Mouse (Mus musculus) liver, embryonic 11.5 days (tissue): ENCODE measurements around the gene Itm2b. TPM values are rescaled to one million over a fixed set of nuclear protein-coding genes. Genes with fewer than 3 reads are reported as not detected.

ENCODE experiments used
- ATAC-seq: fragments of 200-750 bp; cut with Nextera tagmentation; replicated peaks from 2 replicates; pipeline ENCODE4 v1.8.0; 2017; ENCODE audit warnings: moderate number of reproducible peaks, mild to moderate bottlenecking, moderate TSS enrichment, moderate library complexity; ENCODE audit not compliant: low FRiP score
- DNase-seq: peaks from one replicate; pipeline ENCODE4 v3.0.0-alpha.2; 2017; ENCODE audit warnings: low spot score
- H3K27ac ChIP-seq: fragments of 300-500 bp; sonication (generic); 2 replicates; pipeline ENCODE4 v1.5.1; 2014; ENCODE audit warnings: mild to moderate bottlenecking, low read depth, low read length, control low read depth
- H3K27me3 ChIP-seq: fragments of 300-500 bp; sonication (generic); replicated peaks from 2 replicates; pipeline ENCODE4 v1.6.1; 2014; ENCODE audit warnings: low read length, mixed read lengths; ENCODE audit not compliant: control insufficient read depth, insufficient read depth
- H3K36me3 ChIP-seq: fragments of 300-500 bp; sonication (generic); 2 replicates; pipeline ENCODE4 v1.6.1; 2014; ENCODE audit warnings: mild to moderate bottlenecking, low read length, moderate library complexity, mixed read lengths; ENCODE audit not compliant: control insufficient read depth, insufficient read depth
- H3K4me1 ChIP-seq: fragments of 300-500 bp; sonication (generic); replicated peaks from 2 replicates; pipeline ENCODE4 v1.6.1; 2014; ENCODE audit warnings: low read length, mixed read lengths; ENCODE audit not compliant: control insufficient read depth, insufficient read depth
- H3K4me2 ChIP-seq: fragments of 300-500 bp; sonication (generic); 2 replicates; pipeline ENCODE4 v1.6.1; 2014; ENCODE audit warnings: mild to moderate bottlenecking, control low read depth, moderate library complexity
- H3K4me3 ChIP-seq: fragments of 300-500 bp; sonication (generic); 2 replicates; pipeline ENCODE4 v1.5.1; 2014; ENCODE audit warnings: low read depth, low read length, control low read depth
- H3K9ac ChIP-seq: fragments of 300-500 bp; sonication (generic); 2 replicates; pipeline ENCODE4 v1.6.1; 2014; ENCODE audit warnings: low read depth, low read length, control low read depth
- H3K9me3 ChIP-seq: fragments of 300-500 bp; sonication (generic); 2 replicates; pipeline ENCODE4 v1.6.1; 2016; ENCODE audit warnings: low read length, inconsistent platforms, mixed read lengths; ENCODE audit not compliant: control insufficient read depth
- WGBS: fragments of 180-500 bp; shearing (Covaris S2); extraction: QIAGEN DNeasy Blood & Tissue Kit; methylation state at CpG from one replicate; pipeline ENCODE4 v1.1.7; 2014; 5-methylcytosine and 5-hydroxymethylcytosine counted together
- polyA plus RNA-seq: library from polyadenylated mRNA; unstranded; fragments of >200 nt; fragmentation: Nextera tagmentation; extraction: Ambion mirVana; gene quantifications from 2 replicates; pipeline ENCODE4 v1.2.1, GENCODE M21; 2014

The Itm2b gene
- polyA plus RNA-seq, 1 experiment from 2014 or later = 516 TPM

DNA sequence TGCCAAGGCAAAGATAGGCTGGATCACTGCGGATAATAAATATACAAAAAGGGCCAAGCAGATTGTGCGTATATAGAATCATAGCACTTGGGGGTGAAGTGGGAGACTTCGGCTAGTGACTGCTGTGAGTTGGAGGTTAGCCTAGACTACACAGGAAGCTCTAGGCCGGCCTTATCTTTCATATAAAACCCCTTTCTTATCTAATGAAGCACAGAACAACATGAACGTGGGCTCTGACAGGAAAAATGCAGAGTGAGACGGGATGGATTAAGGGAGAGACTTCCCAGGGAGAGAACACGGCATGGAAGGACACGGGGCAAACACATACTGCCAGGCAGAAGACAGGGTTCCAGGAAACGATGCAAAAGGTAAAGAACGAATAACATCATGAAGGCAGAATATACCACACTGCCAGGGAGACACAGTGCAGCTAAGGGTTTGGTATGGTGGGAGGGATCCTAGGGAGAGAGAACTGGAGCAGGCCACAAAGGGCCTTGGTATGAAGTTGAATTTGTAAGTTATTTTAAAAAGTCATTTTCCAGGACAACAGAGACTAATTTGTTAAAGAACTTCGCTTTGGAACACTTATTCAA lies 14.9 kb downstream of the Itm2b start:
- no peak for DNase-seq
- no peak overlapping the region for H3K27ac ChIP-seq
- peaks cover 29% of the 10 kb centered on the region for H3K4me1 ChIP-seq
- H3K36me3 ChIP-seq = peaks cover 22% of the 10 kb centered on the region
- no peak overlapping the region for H3K9ac ChIP-seq
- H3K27me3 ChIP-seq = no peaks in the 10 kb centered on the region
- WGBS = 55% methylated on average over 11 of the region's 11 CpGs
- ATAC-seq = peak; percentile 42; the same call in 1 of the 2 replicates
- H3K4me2 ChIP-seq = no peak overlapping the region; the same call in 1 of the 2 replicates
- no peak overlapping the region for H3K4me3 ChIP-seq
- H3K9me3 ChIP-seq = no peaks in the 10 kb centered on the region

DNA sequence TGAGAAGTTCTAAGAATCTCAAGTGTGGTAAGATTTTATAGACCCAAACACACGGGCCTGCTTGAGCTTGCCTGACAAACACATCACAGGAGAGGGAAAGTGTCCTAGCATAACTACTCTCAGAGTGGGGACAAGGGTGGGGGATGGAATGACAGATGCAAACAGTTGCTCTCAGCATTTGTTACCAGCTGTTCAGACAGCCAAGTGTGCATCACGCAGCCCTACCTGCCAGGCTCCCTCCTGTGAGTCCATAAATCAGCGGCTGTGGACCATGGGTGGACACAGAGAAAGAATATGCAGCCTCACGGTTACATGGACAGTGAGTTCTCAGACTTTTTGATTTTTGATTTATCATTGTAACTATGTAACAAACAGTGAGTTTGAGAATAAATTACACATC lies 15.5 kb downstream of the Itm2b start:
- H3K27ac ChIP-seq = no peak overlapping the region
- H3K4me3 ChIP-seq = no peak overlapping the region

DNA sequence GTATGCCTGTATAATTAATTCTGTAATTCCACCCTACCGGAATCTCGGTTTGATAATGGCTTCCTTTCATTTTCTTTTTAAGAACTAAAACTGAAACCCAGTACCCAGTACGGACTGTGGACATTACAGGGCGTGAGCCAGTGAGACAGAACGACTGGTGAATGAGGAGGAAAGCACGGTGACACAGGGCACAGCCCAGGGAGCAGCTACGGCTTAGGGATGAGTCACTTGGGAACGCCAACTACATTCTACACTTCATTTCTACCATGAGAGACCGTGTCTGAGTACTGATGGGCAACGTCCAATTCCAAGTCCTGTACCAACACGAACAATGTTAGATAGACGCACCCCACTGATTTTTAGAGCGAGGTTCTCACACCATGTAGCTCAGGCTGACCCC lies 16.1 kb downstream of the Itm2b start:
- no peak overlapping the region for H3K4me2 ChIP-seq
- no peaks in the 10 kb centered on the region for H3K9me3 ChIP-seq
- H3K27ac ChIP-seq = no peak overlapping the region
- ATAC-seq = no peak
- no peaks in the 10 kb centered on the region for H3K27me3 ChIP-seq
- no peak overlapping the region for H3K9ac ChIP-seq
- H3K4me3 ChIP-seq = no peak overlapping the region
- no peak for DNase-seq
- peaks cover 31% of the 10 kb centered on the region for H3K36me3 ChIP-seq
- peaks cover 20% of the 10 kb centered on the region for H3K4me1 ChIP-seq
- 89% methylated on average over 13 of the region's 13 CpGs for WGBS

More for the DNA sequence above, 15.5 kb downstream of the Itm2b start:
- Histone ChIP-seq H3K9ac (no peak overlapping the region), H3K4me1 (peaks cover 27% of the 10 kb centered on the region), H3K9me3 (no peaks in the 10 kb centered on the region), H3K4me2 (no peak overlapping the region), H3K36me3 (peaks cover 24% of the 10 kb centered on the region), H3K27me3 (no peaks in the 10 kb centered on the region)
- WGBS = 78% methylated on average over 4 of the region's 4 CpGs
- DNase-seq (no peak), ATAC-seq (no peak)

DNA sequence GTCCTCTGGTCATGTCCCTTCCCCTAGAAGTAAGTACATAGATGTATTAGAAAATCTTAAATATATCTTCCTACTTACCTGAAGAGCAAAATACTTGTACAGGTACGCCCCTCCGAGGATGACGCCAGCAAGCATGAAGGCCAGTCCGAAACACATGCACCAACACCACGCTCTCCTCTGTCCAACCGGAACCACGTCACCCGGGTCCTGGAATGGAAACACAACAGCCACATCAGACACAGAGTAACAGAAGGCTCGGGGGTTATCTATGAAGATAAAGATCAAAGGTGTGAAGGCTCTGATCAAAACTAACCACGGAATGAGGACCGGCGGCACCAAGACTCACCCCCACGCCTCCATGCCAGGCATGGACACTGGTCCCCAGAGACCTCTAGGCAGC lies 16.9 kb downstream of the Itm2b start:
- peaks cover 38% of the 10 kb centered on the region for H3K36me3 ChIP-seq
- no peak for DNase-seq
- peaks cover 18% of the 10 kb centered on the region for H3K4me1 ChIP-seq

DNA sequence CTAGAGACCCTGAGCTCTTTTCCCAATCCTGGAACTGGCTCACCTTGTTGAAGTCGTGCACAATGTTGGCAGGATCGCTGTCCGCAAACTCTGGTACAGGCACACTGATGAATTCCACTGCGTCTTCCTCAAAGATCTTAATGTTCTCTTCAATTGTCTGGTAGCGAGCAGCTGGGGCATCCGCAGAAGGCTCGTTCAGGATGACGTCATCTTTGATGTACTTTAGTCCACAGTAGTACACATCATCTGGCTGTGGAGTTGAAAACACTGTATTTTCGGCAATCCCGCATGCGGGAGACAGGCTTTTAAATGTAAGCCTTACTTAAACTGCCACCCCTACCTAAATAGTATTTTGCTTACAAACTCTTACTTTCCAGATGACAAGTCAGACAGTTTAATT lies 18.8 kb downstream of the Itm2b start:
- H3K4me1 ChIP-seq = peaks cover 16% of the 10 kb centered on the region
- H3K27ac ChIP-seq = no peak overlapping the region
- ATAC-seq (no peak), DNase-seq (no peak)
- peaks cover 47% of the 10 kb centered on the region for H3K36me3 ChIP-seq
- H3K27me3 ChIP-seq = no peaks in the 10 kb centered on the region
- no peak overlapping the region for H3K4me2 ChIP-seq
- H3K9me3 ChIP-seq = no peaks in the 10 kb centered on the region
- H3K9ac ChIP-seq = no peak overlapping the region
- WGBS = 93% methylated on average over 11 of the region's 11 CpGs
- no peak overlapping the region for H3K4me3 ChIP-seq

More for the DNA sequence above, 16.9 kb downstream of the Itm2b start:
- Histone ChIP-seq H3K9me3 (no peaks in the 10 kb centered on the region), H3K9ac (no peak overlapping the region), H3K4me2 (no peak overlapping the region), H3K27ac (no peak overlapping the region), H3K4me3 (no peak overlapping the region), H3K27me3 (no peaks in the 10 kb centered on the region)
- WGBS = 85% methylated on average over 13 of the region's 13 CpGs
- ATAC-seq = no peak

- Histone ChIP-seq H3K36me3 (peaks cover 66% of the 10 kb centered on the region), H3K27me3 (no peaks in the 10 kb centered on the region), H3K4me3 (no peak overlapping the region), H3K9me3 (no peaks in the 10 kb centered on the region), H3K4me1 (no peaks in the 10 kb centered on the region), H3K9ac (no peak overlapping the region), H3K4me2 (no peak overlapping the region), H3K27ac (no peak overlapping the region)
- ATAC-seq = no peak
- WGBS = 94% methylated on average over 11 of the region's 11 CpGs
- DNase-seq = no peak
Observed at GRCm38 (mm10) chr14:73363782-73364181, 21.3 kb downstream of the Itm2b start.

DNA sequence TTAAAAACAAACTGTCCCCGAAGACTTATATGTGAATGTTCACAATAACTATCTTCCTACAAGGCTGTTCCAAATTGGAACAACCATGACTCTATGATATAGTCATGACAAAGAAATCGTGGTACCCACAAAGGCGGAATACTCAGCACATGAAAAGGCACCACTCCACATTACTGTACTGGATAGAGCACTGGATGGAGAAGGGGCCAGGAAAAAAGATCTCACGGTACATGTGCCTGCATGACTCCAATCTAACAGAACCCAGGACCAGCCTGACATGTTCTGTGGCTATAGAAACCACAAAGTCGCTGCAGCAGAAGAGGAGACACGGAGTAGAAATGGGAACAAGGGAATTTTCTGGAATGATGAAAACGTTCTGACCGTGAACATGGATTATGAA lies 30.4 kb downstream of the Itm2b start:
- ATAC-seq (no peak), DNase-seq (no peak)
- Histone ChIP-seq H3K4me1 (no peaks in the 10 kb centered on the region), H3K9ac (no peak overlapping the region), H3K27me3 (no peaks in the 10 kb centered on the region), H3K36me3 (peaks cover 17% of the 10 kb centered on the region), H3K9me3 (no peaks in the 10 kb centered on the region), H3K4me3 (no peak overlapping the region), H3K27ac (no peak overlapping the region), H3K4me2 (no peak overlapping the region)
- WGBS = 84% methylated on average over 8 of the region's 8 CpGs

GRCm38 (mm10) chr14:73351118-73351517 lies 34.0 kb downstream of the Itm2b start:
- Histone ChIP-seq H3K4me3 (no peak overlapping the region), H3K36me3 (no peaks in the 10 kb centered on the region), H3K9me3 (no peaks in the 10 kb centered on the region)

DNA sequence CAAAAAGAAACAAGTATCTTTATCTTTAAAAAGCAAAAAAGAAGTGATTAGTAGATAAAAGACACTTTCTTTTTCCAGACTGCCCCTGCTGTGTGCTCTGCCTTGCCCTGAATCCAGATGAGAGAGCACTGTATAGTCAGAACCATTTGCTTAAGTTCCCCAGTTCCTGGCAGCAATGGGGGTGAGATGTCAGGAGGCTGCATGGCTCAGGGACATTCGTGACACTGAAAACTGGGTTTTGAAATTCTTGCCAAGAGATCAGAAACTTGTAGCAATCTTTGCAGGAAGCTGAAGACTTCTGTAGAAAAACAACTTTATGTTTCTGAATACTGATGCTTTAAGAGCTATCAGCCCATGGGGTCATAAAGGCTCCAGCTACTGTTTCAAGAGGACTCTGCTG lies 35.1 kb downstream of the Itm2b start:
- Histone ChIP-seq H3K9me3 (no peaks in the 10 kb centered on the region), H3K9ac (no peak overlapping the region), H3K27me3 (no peaks in the 10 kb centered on the region), H3K4me3 (no peak overlapping the region), H3K36me3 (no peaks in the 10 kb centered on the region), H3K4me2 (no peak overlapping the region), H3K4me1 (no peaks in the 10 kb centered on the region), H3K27ac (no peak overlapping the region)
- DNase-seq = no peak
- ATAC-seq = no peak
- WGBS = 44% methylated on average over 1 of the region's 1 CpGs

More at GRCm38 (mm10) chr14:73351118-73351517, 34.0 kb downstream of the Itm2b start:
- Histone ChIP-seq H3K4me1 (no peaks in the 10 kb centered on the region), H3K27me3 (no peaks in the 10 kb centered on the region), H3K4me2 (no peak overlapping the region), H3K27ac (no peak overlapping the region), H3K9ac (no peak overlapping the region)
- ATAC-seq (no peak), DNase-seq (no peak)
- WGBS = 86% methylated on average over 5 of the region's 5 CpGs
